Mouse (Mus musculus) kidney, adult 8-10 months (tissue): ENCODE measurements around the gene Fmo5.

Source experiments
- DNase-seq, 2 experiments: peaks; one replicate each; pipeline ENCODE4 v3.0.0; 2022

The Fmo5 gene

GRCm38 (mm10) chr3:97681321-97682158 is 52.9 kb downstream of the Fmo5 start:
- DNase-seq: peak; percentile 75 to 88

DNA sequence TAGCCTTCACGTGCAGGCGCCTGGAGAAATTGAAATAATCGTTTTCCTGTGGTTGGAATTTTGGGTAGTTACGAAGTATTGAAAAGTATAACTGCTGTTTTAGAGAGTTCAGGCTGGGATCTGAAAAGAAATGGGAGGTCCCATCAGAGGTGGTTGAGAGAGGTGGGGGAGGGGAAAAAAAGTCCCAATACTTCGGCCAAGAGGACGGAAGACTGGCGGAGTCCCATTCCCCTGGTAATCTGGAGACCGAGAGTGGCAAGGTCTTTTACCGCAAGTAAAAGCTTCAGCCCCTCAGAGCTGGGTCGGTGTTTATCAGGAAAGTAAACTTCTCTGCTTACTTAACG is 53.5 kb downstream of the Fmo5 start:
- DNase-seq: no peak

GRCm38 (mm10) chr3:97682576-97682975 is 54.0 kb downstream of the Fmo5 start:
- DNase-seq: no peak

DNA sequence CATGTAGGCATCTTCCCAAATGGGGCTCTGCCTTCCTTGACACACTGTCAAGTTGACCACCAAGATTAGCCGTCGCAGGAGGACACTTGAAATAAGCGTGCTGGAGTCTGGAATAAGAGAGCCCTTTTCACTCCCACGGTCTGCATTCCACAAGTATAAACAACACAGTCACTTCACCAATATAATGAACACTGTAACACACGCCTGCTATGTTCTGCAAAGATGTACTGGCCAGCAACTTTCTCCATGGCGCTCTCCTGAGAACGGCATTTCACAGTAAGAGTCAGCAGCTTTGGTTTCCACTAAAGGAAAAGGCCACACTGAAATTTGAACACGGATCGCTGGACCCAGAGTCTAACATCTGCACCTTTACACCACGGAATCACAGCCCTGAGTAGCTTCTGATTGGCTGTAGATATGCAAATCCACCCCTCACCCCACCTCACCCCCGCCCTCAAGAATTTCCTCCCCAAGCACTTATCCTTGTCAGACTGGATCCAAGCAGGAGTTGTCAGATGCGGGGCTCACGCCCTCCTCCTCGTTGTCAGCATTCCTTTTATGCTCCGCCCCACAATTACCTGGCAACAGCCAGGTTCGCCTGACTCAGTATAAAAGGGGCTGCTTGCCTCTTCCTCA is 55.1 kb downstream of the Fmo5 start:
- peak; percentile 15 to 30 for DNase-seq

- DNase-seq: no peak
These were observed 57.9 kb downstream of the Fmo5 start for GRCm38 (mm10) chr3:97686372-97687117.

GRCm38 (mm10) chr3:97689289-97689688 is 60.7 kb downstream of the Fmo5 start:
- DNase-seq: no peak

- DNase-seq: peak; percentile 41 to 58
These were observed 62.0 kb downstream of the Fmo5 start for GRCm38 (mm10) chr3:97690590-97690989.

- DNase-seq: no peak
These were observed 62.9 kb downstream of the Fmo5 start for GRCm38 (mm10) chr3:97691443-97692017.

DNA sequence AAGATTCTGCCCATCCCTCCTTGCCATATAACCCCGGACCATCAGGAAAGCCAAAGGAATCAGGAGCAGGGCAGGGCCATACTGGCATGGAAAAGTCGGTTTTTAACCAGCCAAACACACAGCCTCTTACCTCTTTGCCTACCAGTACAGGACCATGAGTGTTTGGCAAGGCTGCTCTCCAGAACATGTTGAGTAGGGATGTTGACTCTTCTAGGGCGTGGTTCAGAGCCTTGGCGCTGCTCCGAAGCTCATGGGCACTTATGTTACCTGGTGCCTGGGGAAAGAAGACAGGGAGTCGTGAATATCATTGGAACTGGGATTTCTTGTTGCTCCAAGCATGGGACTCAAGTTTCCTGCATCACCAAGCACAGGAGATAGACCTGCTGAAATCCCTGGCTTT is 65.2 kb downstream of the Fmo5 start:
- DNase-seq: no peak

- DNase-seq: no peak
These were observed 68.3 kb downstream of the Fmo5 start for GRCm38 (mm10) chr3:97696866-97697265.

DNA sequence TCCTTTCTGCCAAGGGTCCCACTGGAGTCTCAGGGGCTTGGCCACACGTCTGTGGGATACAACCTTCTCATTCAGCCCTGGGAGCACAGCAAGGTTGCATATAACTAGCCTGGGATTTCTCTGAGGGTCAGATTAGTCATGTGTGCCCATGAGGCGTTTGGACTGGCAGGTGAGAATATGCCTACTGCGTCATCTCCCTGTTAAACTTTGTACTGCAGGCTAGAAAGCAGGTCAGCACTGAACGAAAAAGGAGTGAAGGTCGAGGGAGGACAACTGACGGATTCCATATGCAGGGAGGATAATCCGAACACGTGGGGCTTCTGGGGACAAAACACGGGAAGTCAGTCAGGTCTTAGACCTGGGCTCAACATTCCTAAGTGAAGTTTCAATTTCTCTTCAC is 68.7 kb downstream of the Fmo5 start:
- DNase-seq: peak; percentile 48 to 51

- no peak for DNase-seq
These were observed 70.5 kb downstream of the Fmo5 start for GRCm38 (mm10) chr3:97699061-97699460.

DNA sequence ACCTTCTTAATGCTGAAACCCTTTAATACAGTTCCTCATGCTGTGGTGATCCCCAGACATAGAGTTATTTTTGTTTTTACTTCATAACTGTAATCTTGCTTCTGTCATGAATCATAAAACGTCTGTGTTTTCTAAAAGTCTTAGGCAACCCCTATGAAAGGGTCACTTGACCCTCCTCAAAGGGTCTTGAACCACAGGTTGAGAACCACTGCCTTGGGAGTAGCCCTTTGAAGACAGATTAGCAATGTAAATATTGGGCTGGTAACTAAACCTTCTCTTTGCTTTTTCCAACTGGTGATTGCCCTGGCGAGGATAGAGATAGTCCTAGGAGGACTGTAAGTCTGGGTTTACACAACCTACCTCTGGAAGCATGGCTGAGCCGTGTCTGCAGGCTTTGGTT is 72.6 kb downstream of the Fmo5 start:
- no peak for DNase-seq

- DNase-seq: no peak
These were observed 74.0 kb downstream of the Fmo5 start for GRCm38 (mm10) chr3:97702448-97703080.
